Mouse (Mus musculus): ENCODE results near the gene Akap13. TPM values are rescaled to one million over a fixed set of nuclear protein-coding genes. Genes with fewer than 3 reads are reported as not detected.
"Not testable (repeated sequence)": the region's sequence is repeated elsewhere in the genome, so short reads cannot be mapped to it uniquely, and the experiment has no call there.

The Akap13 gene
- total and polyA plus RNA-seq, 2 experiments from 2014 or later = 34.2 to 113 TPM

- WGBS = 41% methylated on average over 3 of the region's 3 CpGs
- no peaks in the 10 kb centered on the region for H3K27me3 ChIP-seq (ENCODE audit: control insufficient read depth, insufficient read depth, low read length)
- no peak for DNase-seq (ENCODE audit: low spot score)
- no peaks in the 10 kb centered on the region for H3K9me3 ChIP-seq (replicated peaks; ENCODE audit: control insufficient read depth, low read length)
- TF ChIP-seq CTCF (IDR thresholded peaks at IDR 0.05; ENCODE audit: low read depth) (no peak), EP300 (IDR thresholded peaks at IDR 0.05; ENCODE audit: low read depth) (no peak)
- no peak overlapping the region for H3K9ac ChIP-seq (replicated peaks; ENCODE audit: low read depth, low read length)
- H3K4me1 ChIP-seq (ENCODE audit: control insufficient read depth, insufficient read depth) = peaks cover 15% of the 10 kb centered on the region
- H3K36me3 ChIP-seq (replicated peaks; ENCODE audit: control insufficient read depth, insufficient read depth, low read length) = no peaks in the 10 kb centered on the region
- H3K4me2 ChIP-seq (ENCODE audit: low read depth, low read length) = no peak overlapping the region
- peak overlapping the region; percentile 15; the same call in 1 of the 2 replicates for H3K27ac ChIP-seq (ENCODE audit: low read depth)
- no peak for ATAC-seq (ENCODE audit: insufficient read depth, low read depth)
- H3K4me3 ChIP-seq (ENCODE audit: low read depth, low read length) = no peak overlapping the region
Measured at GRCm38 (mm10) chr7:75787371-75787770, 332.0 kb downstream of the Akap13 start.

- WGBS = 59% methylated on average over 4 of the region's 7 CpGs
- peaks cover 15% of the 10 kb centered on the region for H3K4me1 ChIP-seq (ENCODE audit: control insufficient read depth, insufficient read depth)
- not testable (repeated sequence) for H3K36me3 ChIP-seq (replicated peaks; ENCODE audit: control insufficient read depth, insufficient read depth, low read length); H3K27me3 ChIP-seq (ENCODE audit: control insufficient read depth, insufficient read depth, low read length); H3K4me2 ChIP-seq (ENCODE audit: low read depth, low read length); H3K4me3 ChIP-seq (ENCODE audit: low read depth, low read length); H3K27ac ChIP-seq (ENCODE audit: low read depth); H3K9me3 ChIP-seq (replicated peaks; ENCODE audit: control insufficient read depth, low read length); DNase-seq (ENCODE audit: low spot score); H3K9ac ChIP-seq (replicated peaks; ENCODE audit: low read depth, low read length); ATAC-seq (ENCODE audit: insufficient read depth, low read depth)
Measured at GRCm38 (mm10) chr7:75788069-75788800, 332.9 kb downstream of the Akap13 start.

- WGBS = 69% methylated on average over 3 of the region's 3 CpGs
- not testable (repeated sequence) for H3K36me3 ChIP-seq (replicated peaks; ENCODE audit: control insufficient read depth, insufficient read depth, low read length); H3K4me2 ChIP-seq (ENCODE audit: low read depth, low read length); DNase-seq (ENCODE audit: low spot score); H3K27me3 ChIP-seq (ENCODE audit: control insufficient read depth, insufficient read depth, low read length); H3K9ac ChIP-seq (replicated peaks; ENCODE audit: low read depth, low read length); H3K9me3 ChIP-seq (replicated peaks; ENCODE audit: control insufficient read depth, low read length); H3K27ac ChIP-seq (ENCODE audit: low read depth); ATAC-seq (ENCODE audit: insufficient read depth, low read depth); H3K4me3 ChIP-seq (ENCODE audit: low read depth, low read length)
- H3K4me1 ChIP-seq (ENCODE audit: control insufficient read depth, insufficient read depth) = peaks cover 15% of the 10 kb centered on the region
Measured at GRCm38 (mm10) chr7:75788801-75789135, 333.4 kb downstream of the Akap13 start.

GRCm38 (mm10) chr7:75789746-75790145, 334.4 kb downstream of the Akap13 start:
- no peaks in the 10 kb centered on the region for H3K27me3 ChIP-seq (ENCODE audit: control insufficient read depth, insufficient read depth, low read length)
- no peak overlapping the region for H3K4me2 ChIP-seq (ENCODE audit: low read depth, low read length)
- H3K9me3 ChIP-seq (replicated peaks; ENCODE audit: control insufficient read depth, low read length) = no peaks in the 10 kb centered on the region
- no peak for DNase-seq (ENCODE audit: low spot score)
- no peak for ATAC-seq (ENCODE audit: insufficient read depth, low read depth)
- TF ChIP-seq EP300 (IDR thresholded peaks at IDR 0.05; ENCODE audit: low read depth) (no peak), CTCF (IDR thresholded peaks at IDR 0.05; ENCODE audit: low read depth) (no peak)
- peaks cover 15% of the 10 kb centered on the region for H3K4me1 ChIP-seq (ENCODE audit: control insufficient read depth, insufficient read depth)
- H3K9ac ChIP-seq (replicated peaks; ENCODE audit: low read depth, low read length) = no peak overlapping the region
- H3K4me3 ChIP-seq (ENCODE audit: low read depth, low read length) = no peak overlapping the region
- H3K36me3 ChIP-seq (replicated peaks; ENCODE audit: control insufficient read depth, insufficient read depth, low read length) = no peaks in the 10 kb centered on the region
- 94% methylated on average over 6 of the region's 6 CpGs for WGBS
- H3K27ac ChIP-seq (ENCODE audit: low read depth) = no peak overlapping the region

GRCm38 (mm10) chr7:75791092-75791837, 335.9 kb downstream of the Akap13 start:
- not testable (repeated sequence) for H3K9ac ChIP-seq (replicated peaks; ENCODE audit: low read depth, low read length); H3K36me3 ChIP-seq (replicated peaks; ENCODE audit: control insufficient read depth, insufficient read depth, low read length); ATAC-seq (ENCODE audit: insufficient read depth, low read depth); H3K4me2 ChIP-seq (ENCODE audit: low read depth, low read length); H3K27ac ChIP-seq (ENCODE audit: low read depth); DNase-seq (ENCODE audit: low spot score); H3K9me3 ChIP-seq (replicated peaks; ENCODE audit: control insufficient read depth, low read length); H3K27me3 ChIP-seq (ENCODE audit: control insufficient read depth, insufficient read depth, low read length); H3K4me3 ChIP-seq (ENCODE audit: low read depth, low read length)
- 44% methylated on average over 12 of the region's 13 CpGs for WGBS
- H3K4me1 ChIP-seq (ENCODE audit: control insufficient read depth, insufficient read depth) = peaks cover 15% of the 10 kb centered on the region

- H3K4me1 ChIP-seq (ENCODE audit: control insufficient read depth, insufficient read depth) = peaks cover 15% of the 10 kb centered on the region
- no peaks in the 10 kb centered on the region for H3K27me3 ChIP-seq (ENCODE audit: control insufficient read depth, insufficient read depth, low read length)
- H3K4me3 ChIP-seq (ENCODE audit: low read depth, low read length) = no peak overlapping the region
- WGBS = 65% methylated on average over 2 of the region's 2 CpGs
- H3K27ac ChIP-seq (ENCODE audit: low read depth) = no peak overlapping the region
- TF ChIP-seq CTCF (IDR thresholded peaks at IDR 0.05; ENCODE audit: low read depth) = no peak
- TF ChIP-seq EP300 (IDR thresholded peaks at IDR 0.05; ENCODE audit: low read depth) = no peak
- H3K9me3 ChIP-seq (replicated peaks; ENCODE audit: control insufficient read depth, low read length) = no peaks in the 10 kb centered on the region
- ATAC-seq (ENCODE audit: insufficient read depth, low read depth) (no peak), DNase-seq (ENCODE audit: low spot score) (no peak)
- H3K9ac ChIP-seq (replicated peaks; ENCODE audit: low read depth, low read length) = no peak overlapping the region
- no peak overlapping the region for H3K4me2 ChIP-seq (ENCODE audit: low read depth, low read length)
- no peaks in the 10 kb centered on the region for H3K36me3 ChIP-seq (replicated peaks; ENCODE audit: control insufficient read depth, insufficient read depth, low read length)
Measured at GRCm38 (mm10) chr7:75793091-75793490, 337.8 kb downstream of the Akap13 start.

Measured in heart, postnatal 0 days (tissue).